Mouse (Mus musculus) cerebellum, adult 11 months (tissue): ENCODE results near the gene Cst7.
"Not testable (repeated sequence)": the region's sequence is repeated elsewhere in the genome, so short reads cannot be mapped to it uniquely, and the experiment has no call there.

Experiments used
- DNase-seq: peaks from one replicate; pipeline ENCODE4 v3.0.0; 2022

Cst7 gene

GRCm38 (mm10) chr2:150569847-150570590, at the start of gene Cst7:
TSS of gene Cst7 (plus strand) at chr2:150570415.
- no peak for DNase-seq

- DNase-seq = no peak
Measured at GRCm38 (mm10) chr2:150525703-150526207, 44.5 kb upstream of the Cst7 start.

- DNase-seq = not testable (repeated sequence)
Measured at GRCm38 (mm10) chr2:150549576-150549975, 20.6 kb upstream of the Cst7 start.

GRCm38 (mm10) chr2:150558568-150558967, 11.6 kb upstream of the Cst7 start:
- no peak for DNase-seq

- peak; percentile 24 for DNase-seq
Measured at GRCm38 (mm10) chr2:150567051-150567450, 3.2 kb upstream of the Cst7 start.

- no peak for DNase-seq
Measured at GRCm38 (mm10) chr2:150570761-150571160, 546 bp downstream of the Cst7 start.

GRCm38 (mm10) chr2:150572463-150572862, 2.2 kb downstream of the Cst7 start:
- no peak for DNase-seq

GRCm38 (mm10) chr2:150576256-150576655, 6.0 kb downstream of the Cst7 start:
- no peak for DNase-seq

- DNase-seq = no peak
Measured at GRCm38 (mm10) chr2:150578603-150579002, 8.4 kb downstream of the Cst7 start.

GRCm38 (mm10) chr2:150579628-150580027, 9.4 kb downstream of the Cst7 start:
- no peak for DNase-seq

GRCm38 (mm10) chr2:150589076-150589475, 18.9 kb downstream of the Cst7 start:
- DNase-seq = no peak

- DNase-seq = no peak
Measured at GRCm38 (mm10) chr2:150595411-150596190, 25.4 kb downstream of the Cst7 start.

- no peak for DNase-seq
Measured at GRCm38 (mm10) chr2:150600263-150600662, 30.0 kb downstream of the Cst7 start.

GRCm38 (mm10) chr2:150602166-150602565, 32.0 kb downstream of the Cst7 start:
- DNase-seq = no peak

- DNase-seq = no peak
Measured at GRCm38 (mm10) chr2:150604802-150605201, 34.6 kb downstream of the Cst7 start.

- DNase-seq = no peak
Measured at GRCm38 (mm10) chr2:150607086-150607485, 36.9 kb downstream of the Cst7 start.

GRCm38 (mm10) chr2:150608087-150608799, 38.0 kb downstream of the Cst7 start, which contains the start of gene Apmap:
TSS of gene Apmap (minus strand) at chr2:150608567.
- peak; percentile 95 for DNase-seq

GRCm38 (mm10) chr2:150608872-150609560, 38.8 kb downstream of the Cst7 start:
- DNase-seq = peak; percentile 52

GRCm38 (mm10) chr2:150610097-150610496, 39.9 kb downstream of the Cst7 start:
- no peak for DNase-seq

GRCm38 (mm10) chr2:150621698-150622097, 51.5 kb downstream of the Cst7 start:
- no peak for DNase-seq

- DNase-seq = no peak
Measured at GRCm38 (mm10) chr2:150623957-150624356, 53.7 kb downstream of the Cst7 start.

GRCm38 (mm10) chr2:150624926-150625325, 54.7 kb downstream of the Cst7 start:
- DNase-seq = no peak

- no peak for DNase-seq
Measured at GRCm38 (mm10) chr2:150627140-150627539, 56.9 kb downstream of the Cst7 start.
